Comparison of ENCODE assay signal across 13 mouse cellular contexts in genomic region chr2:32870275-32871100, GRCm38 (mm10). TPM values are rescaled to one million over a fixed set of nuclear protein-coding genes. Genes with fewer than 3 reads are reported as not detected.
DNase-seq lines count a peak whose midpoint lies in the region; ATAC-seq and TF ChIP-seq lines count a peak whose summit lies in the region.
"Had no signal": no experiment of that assay in that cellular context is flagged by ENCODE, and none has a peak within 500 bp of the region (broad histone marks: within the 10 kb centered on the region; RNA-seq: fewer than 3 reads in every experiment).

No protein-coding gene starts in this region.

- peaks cover 83% of the 10 kb centered on the region for H3K4me1 ChIP-seq in E14TG2a.4 (replicated peaks; ENCODE audit: low read depth, low read length)
- peaks cover 28% of the 10 kb centered on the region for H3K4me1 ChIP-seq in intestine, embryonic 16.5 days (ENCODE audit: control insufficient read depth, insufficient read depth, low read length)
- H3K4me1 ChIP-seq in kidney, embryonic 14.5 days (ENCODE audit: control insufficient read depth, insufficient read depth, low read length): peaks cover 9% of the 10 kb centered on the region

- no peaks in the 10 kb centered on the region for H3K9me3 ChIP-seq in E14TG2a.4 (ENCODE audit: low read length)
- H3K9me3 ChIP-seq in intestine, embryonic 16.5 days (ENCODE audit: control insufficient read depth, low read length): no peaks in the 10 kb centered on the region
- H3K9me3 ChIP-seq in kidney, embryonic 14.5 days (ENCODE audit: control insufficient read depth, low read length): no peaks in the 10 kb centered on the region

- peaks cover 11% of the 10 kb centered on the region for H3K79me2 ChIP-seq in macrophage (ENCODE audit: inconsistent target)

- peak; percentile 58 for ATAC-seq in intestine, embryonic 16.5 days
- no peak for ATAC-seq in erythroblast, adult 5-6 weeks (replicated peaks; ENCODE audit: low FRiP score, poor library complexity, severe bottlenecking)
- ATAC-seq in kidney, embryonic 14.5 days (ENCODE audit: low FRiP score, low TSS enrichment): no peak
- ATAC-seq: hindbrain, embryonic 16.5 days had no signal

- peak overlapping the region; percentile 72 for H3K27ac ChIP-seq in intestine, embryonic 16.5 days (ENCODE audit: low read length)
- H3K27ac ChIP-seq in macrophage: peak overlapping the region; percentile 17; the same call in 1 of the 2 replicates
- no peak overlapping the region for H3K27ac ChIP-seq in kidney, embryonic 14.5 days (ENCODE audit: low read depth, low read length)

- H3K36me3 ChIP-seq in E14TG2a.4 (ENCODE audit: insufficient read depth, low read length): no peaks in the 10 kb centered on the region
- H3K36me3 ChIP-seq in intestine, embryonic 16.5 days (ENCODE audit: control insufficient read depth, insufficient read depth, low read length): no peaks in the 10 kb centered on the region
- H3K36me3 ChIP-seq in macrophage (ENCODE audit: inconsistent target): no peaks in the 10 kb centered on the region
- no peaks in the 10 kb centered on the region for H3K36me3 ChIP-seq in kidney, embryonic 14.5 days (ENCODE audit: control insufficient read depth, insufficient read depth, low read length)

- 0 out of 2 replicates have a peak overlapping the region, but pooled peaks have one; percentile 34 for H3K9ac ChIP-seq in intestine, embryonic 16.5 days (ENCODE audit: low read depth, low read length)
- H3K9ac ChIP-seq in kidney, embryonic 14.5 days (ENCODE audit: low read depth, low read length): no peak overlapping the region

- TF ChIP-seq CTCF in E14TG2a.4 (conservative IDR thresholded peaks at IDR 0.05; ENCODE audit: low read length): no peak

- 52% methylated on average over 8 of the region's 8 CpGs for WGBS in intestine, embryonic 16.5 days
- 34% methylated on average over 8 of the region's 8 CpGs for WGBS in macrophage (ENCODE audit: missing documents)
- WGBS in kidney, embryonic 14.5 days: 41% methylated on average over 8 of the region's 8 CpGs

- peak; percentile 25 for DNase-seq in adrenal gland, postnatal 10 days
- no peak for DNase-seq in adrenal gland, postnatal 25 days
- no peak for DNase-seq in B cell, adult 2 months
- DNase-seq: adrenal gland, postnatal 36 days; cerebellum, adult 9-10 months; gastrocnemius, postnatal 10 days had no signal

- no peak overlapping the region; the same call in 1 of the 2 replicates for H3K4me2 ChIP-seq in intestine, embryonic 16.5 days (ENCODE audit: low read depth, low read length)
- no peak overlapping the region for H3K4me2 ChIP-seq in kidney, embryonic 14.5 days (replicated peaks; ENCODE audit: low read depth, low read length)

- H3K4me3 ChIP-seq in E14TG2a.4 (replicated peaks; ENCODE audit: low read length): 0 out of 2 replicates have a peak overlapping the region, but pooled peaks have one; percentile 26
- H3K4me3 ChIP-seq in intestine, embryonic 16.5 days (ENCODE audit: low read length): no peak overlapping the region
- H3K4me3 ChIP-seq in macrophage (ENCODE audit: inconsistent target): no peak overlapping the region
- H3K4me3 ChIP-seq in kidney, embryonic 14.5 days (ENCODE audit: low read length): no peak overlapping the region
- H3K4me3 ChIP-seq: erythroblast, embryonic 14.5 days had no signal

- 0 out of 2 replicates have a peak, but pooled peaks cover 10% of the 10 kb centered on the region for H3K27me3 ChIP-seq in E14TG2a.4 (ENCODE audit: insufficient read depth, low read length)
- no peaks in the 10 kb centered on the region for H3K27me3 ChIP-seq in intestine, embryonic 16.5 days (replicated peaks; ENCODE audit: control insufficient read depth, insufficient read depth, low read length)
- no peaks in the 10 kb centered on the region for H3K27me3 ChIP-seq in kidney, embryonic 14.5 days (ENCODE audit: control insufficient read depth, insufficient read depth, low read length)

RNA-seq across cellular contexts. Expression of gene Fam129b, which starts 5.4 kb away (rescaled TPM):
- 10 to 100 TPM; 28.9 to 30.7 TPM for total RNA-seq in adrenal gland, postnatal 10 days (2021)
- total RNA-seq in adrenal gland, postnatal 25 days (2021): 14.0 and 15.2 TPM in 2 replicates
- 35.4 and 37.8 TPM in 2 replicates for polyA plus RNA-seq in intestine, embryonic 16.5 days (2015; fragmentation: Nextera tagmentation; extraction: Ambion mirVana)
- 100 to 1,000 TPM in 13 of 26 experiments, 10 to 100 TPM in 13; 35.9 to 648 (median 91.5) TPM for total RNA-seq in macrophage (2018; cell fraction: chromatin; rRNA removed)
- total RNA-seq in macrophage (2018; cell fraction: cytosol; rRNA removed): 100 to 1,000 TPM in 14 of 26 experiments, 10 to 100 TPM in 12; 52.3 to 460 (median 164) TPM
- 100 to 1,000 TPM in 13 of 26 experiments, 10 to 100 TPM in 13; 39.2 to 371 (median 100) TPM for total RNA-seq in macrophage (2018; cell fraction: nucleus; rRNA removed)
- polyA plus RNA-seq in macrophage (2018): 117 to 240 TPM (median 185 TPM) in 3 replicates
- 3.1 and 5.8 TPM in 2 replicates for total RNA-seq in erythroblast, adult 5-6 weeks (2015; ENCODE audit: low replicate concordance)
- total RNA-seq in erythroblast, adult 5-6 weeks (2017; ENCODE audit: low replicate concordance): 2.6 and 5.6 TPM in 2 replicates
- 18.2 and 19.9 TPM in 2 replicates for polyA plus RNA-seq in kidney, embryonic 14.5 days (2014; fragmentation: Nextera tagmentation; extraction: Ambion mirVana)

RNA-seq across cellular contexts. Expression of gene Stxbp1, which starts 23.4 kb away (rescaled TPM):
- total RNA-seq in adrenal gland, postnatal 10 days (2021): 10 to 100 TPM; 23.7 to 35.7 TPM
- total RNA-seq in adrenal gland, postnatal 25 days (2021): 15.6 and 22.2 TPM in 2 replicates
- 18.1 TPM in 2 replicates for polyA plus RNA-seq in intestine, embryonic 16.5 days (2015; fragmentation: Nextera tagmentation; extraction: Ambion mirVana)
- 10 to 100 TPM; 17.2 to 71.6 (median 25.6) TPM for total RNA-seq in macrophage (2018; cell fraction: chromatin; rRNA removed)
- total RNA-seq in macrophage (2018; cell fraction: cytosol; rRNA removed): 10 to 100 TPM; 10.5 to 25.5 (median 16.1) TPM
- total RNA-seq in macrophage (2018; cell fraction: nucleus; rRNA removed): 10 to 100 TPM; 14.4 to 64.5 (median 22.2) TPM
- polyA plus RNA-seq in macrophage (2018): 9.7 to 16.3 TPM (median 12.2 TPM) in 3 replicates
- total RNA-seq in erythroblast, adult 5-6 weeks (2015; ENCODE audit: low replicate concordance): 0.96 and 1.3 TPM in 2 replicates
- 0.34 and 0.56 TPM in 2 replicates for total RNA-seq in erythroblast, adult 5-6 weeks (2017; ENCODE audit: low replicate concordance)
- polyA plus RNA-seq in kidney, embryonic 14.5 days (2014; fragmentation: Nextera tagmentation; extraction: Ambion mirVana): 11.2 and 16.2 TPM in 2 replicates
